Mouse (Mus musculus) adrenal gland (tissue): ENCODE results near the gene Rnf10.

Experiments used
- intact Hi-C: fragments of 180-260 bp; cut with DNase I; formaldehyde crosslinking; loops from one replicate; pipeline ENCODE4 v1.15.1; 2025
- long read RNA-seq, 2 experiments: library from polyadenylated mRNA; unstranded; transcript quantifications; one replicate each; pipeline ENCODE4 v2.0.0; 2020; ENCODE audit warnings: borderline replicate concordance in 1 of 2; ENCODE audit not compliant: insufficient replicate concordance in 1 of 2

Rnf10 gene
- long read RNA-seq, experiment 1, transcript Rnf10-201 (17 exons, 3,106 nt) = minor isoform, 8 of 97 reads
- long read RNA-seq, experiment 1, transcript Rnf10-202 (17 exons, 3,112 nt) = major isoform, 47 of 97 reads
- long read RNA-seq, experiment 1, partial matches to known transcripts = 29 of 97 reads
- long read RNA-seq, experiment 1, other reads (novel, unspliced or antisense) = 9 of 97 reads
- long read RNA-seq, experiment 2, transcript Rnf10-202 (17 exons, 3,112 nt) = major isoform, 29 of 78 reads
- long read RNA-seq, experiment 2, transcript Rnf10-201 (17 exons, 3,106 nt) = minor isoform, 5 of 78 reads
- long read RNA-seq, experiment 2, partial matches to known transcripts = 40 of 78 reads
- long read RNA-seq, experiment 2, other reads (novel, unspliced or antisense) = 3 of 78 reads

DNA sequence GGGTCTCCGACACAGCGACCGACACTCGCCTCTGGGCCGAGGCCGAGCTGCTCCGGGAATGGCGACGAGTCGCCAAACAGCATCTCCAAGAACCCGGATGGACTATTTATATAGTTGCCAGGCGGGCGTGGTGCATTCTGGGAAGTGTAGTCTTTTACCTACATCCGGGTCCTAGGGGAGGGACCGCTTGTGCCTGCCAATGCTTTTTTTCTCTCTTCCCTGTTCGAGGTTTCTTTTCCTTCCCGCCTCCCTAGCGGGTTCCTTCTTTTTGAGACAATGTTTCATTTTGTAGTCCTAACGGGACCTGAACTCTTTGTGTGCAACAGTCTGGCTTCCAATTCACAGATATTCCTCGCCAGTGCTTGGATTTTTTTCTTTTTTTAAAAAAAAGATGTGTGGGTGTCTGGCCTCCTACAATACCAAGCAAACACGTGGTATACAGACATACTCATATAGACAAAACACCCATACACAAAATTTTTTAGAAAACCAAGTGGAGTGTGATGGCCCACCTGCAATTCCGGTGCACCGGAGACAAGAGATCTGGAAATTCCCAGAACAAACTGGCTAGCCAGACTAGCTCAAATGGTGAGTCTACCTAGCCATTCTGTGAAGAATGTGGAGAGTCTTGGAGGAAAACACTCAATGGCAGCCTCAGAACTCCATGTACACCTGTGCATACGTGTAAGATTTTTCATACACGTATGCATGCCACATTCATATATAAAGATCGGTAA is at the start of gene Rnf10:
Rnf10 (minus strand) TSS at position 87 of the 737 bp plus-strand sequence.
- intact Hi-C loops = loop anchor here (5.0 kb wide), 1 partner anchor 36 kb away; the partner anchor contains the start of gene Pop5

DNA sequence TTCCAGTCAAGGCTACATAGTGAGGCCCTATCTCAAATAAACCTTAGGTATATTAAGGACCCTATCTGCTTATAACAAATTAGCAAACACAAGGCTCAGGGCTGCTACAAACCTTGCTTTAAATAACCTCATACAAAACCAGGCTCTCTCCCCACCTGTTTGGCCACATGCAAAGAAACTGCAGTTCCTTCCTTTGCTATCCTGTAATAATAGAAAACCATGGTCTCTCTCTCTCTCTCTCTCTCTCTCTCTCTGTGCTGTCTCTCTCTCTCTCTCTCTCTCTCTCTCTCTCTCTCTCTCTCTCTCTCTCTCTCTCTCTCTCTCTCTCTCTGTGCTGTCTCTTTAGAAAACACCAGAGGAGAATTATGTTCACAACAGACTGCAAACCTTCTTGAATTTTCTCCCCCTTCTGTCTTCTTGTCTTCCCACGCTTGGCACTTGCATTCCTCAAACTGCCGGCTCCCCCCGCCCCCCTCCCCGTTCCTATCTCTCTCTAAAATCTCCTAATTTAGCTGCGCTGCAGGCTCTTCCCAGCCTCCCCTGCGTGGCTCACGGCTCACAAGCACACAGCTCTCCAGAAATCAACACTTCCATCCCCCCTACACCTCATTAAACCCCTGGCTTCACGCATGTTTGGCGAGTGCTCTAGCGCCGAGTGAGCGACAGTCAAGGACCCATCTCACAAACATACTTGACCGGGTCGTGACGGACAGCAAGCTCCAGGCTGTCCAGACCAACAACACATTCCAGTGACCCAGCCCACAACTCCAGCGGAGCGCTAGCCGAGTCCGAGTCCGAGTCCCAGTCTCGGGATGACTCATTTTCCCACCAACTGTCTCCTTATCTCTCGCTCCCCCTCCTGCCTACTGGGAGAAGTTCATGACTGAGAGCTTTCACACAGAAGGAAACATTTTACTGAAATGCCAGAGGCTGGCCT is 46.6 kb upstream of the Rnf10 start:
- intact Hi-C loops = no loop called here

DNA sequence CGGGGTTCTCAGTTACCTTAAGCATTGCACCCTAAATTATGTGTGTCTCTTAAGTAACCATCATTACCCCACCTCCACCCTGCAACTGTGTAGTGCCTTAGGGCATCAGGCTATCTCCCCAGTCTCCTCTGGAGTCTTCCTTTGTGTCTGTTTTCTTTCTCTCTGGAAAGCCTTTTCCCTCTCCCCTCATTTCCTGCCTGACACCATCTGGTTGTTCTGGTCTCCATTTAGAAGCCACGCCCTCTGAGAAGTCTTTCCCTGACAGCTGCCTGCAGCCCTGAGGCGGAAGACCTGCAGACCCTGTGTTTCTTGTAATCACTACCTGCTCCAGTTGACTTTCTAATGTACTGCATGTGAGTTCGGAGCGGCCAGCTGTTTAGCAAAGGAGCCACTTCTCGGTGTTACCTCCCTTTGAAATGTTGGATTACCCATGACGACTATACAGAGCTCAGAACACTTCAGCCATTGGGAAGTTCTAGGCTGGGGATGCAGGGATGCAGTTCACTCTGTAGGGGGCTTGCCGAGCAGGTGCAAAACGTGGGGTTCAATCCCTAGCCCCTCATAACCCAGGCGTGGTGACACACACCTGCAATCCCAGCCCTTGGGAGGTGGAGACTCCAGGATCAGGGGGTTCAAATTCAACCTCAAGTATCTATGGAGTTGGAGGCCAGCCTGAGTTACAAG is 45.1 kb upstream of the Rnf10 start:
- intact Hi-C loops = no loop called here

DNA sequence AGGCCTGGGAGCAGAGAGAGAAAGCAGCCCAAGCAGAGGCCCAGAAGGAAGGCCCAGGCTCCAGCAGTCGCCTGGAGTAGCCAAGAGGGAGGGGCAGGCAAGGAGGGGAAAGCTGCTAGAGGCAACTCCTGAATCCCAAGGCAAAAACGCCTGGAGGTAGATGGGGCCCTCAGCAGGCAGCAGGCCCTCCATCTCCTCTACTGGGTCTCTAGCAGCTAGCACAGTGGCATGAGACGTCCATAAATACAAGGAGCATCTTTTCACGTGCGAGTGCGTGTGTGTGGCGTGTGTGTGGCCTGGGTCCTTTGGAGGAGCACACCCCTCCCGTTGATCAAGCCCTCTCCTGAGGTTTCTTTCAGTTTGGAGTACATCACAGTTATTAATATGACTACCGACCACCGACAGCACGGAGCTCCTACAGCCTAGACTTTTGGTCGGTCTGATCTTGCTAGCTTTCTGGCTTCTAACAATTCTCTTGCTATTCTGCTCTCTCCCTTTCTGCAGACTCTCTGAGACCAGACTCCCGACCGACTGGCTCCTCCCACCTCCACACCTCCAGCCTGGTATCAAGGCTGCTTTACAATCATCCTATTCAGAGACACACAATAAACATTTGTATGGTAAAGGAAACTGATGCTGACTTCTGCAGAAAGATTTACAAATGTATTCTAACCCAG is 44.4 kb upstream of the Rnf10 start:
- intact Hi-C loops = no loop called here

DNA sequence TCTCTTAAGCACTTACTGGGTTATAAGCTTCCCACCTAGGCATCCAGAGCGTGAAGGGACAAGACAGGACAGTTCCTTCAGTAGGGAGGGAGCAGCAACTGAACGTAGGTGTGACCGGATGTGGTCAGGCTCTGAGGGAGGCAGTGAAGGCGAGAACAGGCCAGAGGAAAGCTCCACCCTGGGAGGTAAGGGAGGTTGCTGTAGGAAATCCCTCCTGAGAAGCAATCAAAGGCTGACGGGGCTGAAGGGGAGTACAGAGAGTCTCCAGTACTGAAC is 40.9 kb upstream of the Rnf10 start:
- intact Hi-C loops = no loop called here

DNA sequence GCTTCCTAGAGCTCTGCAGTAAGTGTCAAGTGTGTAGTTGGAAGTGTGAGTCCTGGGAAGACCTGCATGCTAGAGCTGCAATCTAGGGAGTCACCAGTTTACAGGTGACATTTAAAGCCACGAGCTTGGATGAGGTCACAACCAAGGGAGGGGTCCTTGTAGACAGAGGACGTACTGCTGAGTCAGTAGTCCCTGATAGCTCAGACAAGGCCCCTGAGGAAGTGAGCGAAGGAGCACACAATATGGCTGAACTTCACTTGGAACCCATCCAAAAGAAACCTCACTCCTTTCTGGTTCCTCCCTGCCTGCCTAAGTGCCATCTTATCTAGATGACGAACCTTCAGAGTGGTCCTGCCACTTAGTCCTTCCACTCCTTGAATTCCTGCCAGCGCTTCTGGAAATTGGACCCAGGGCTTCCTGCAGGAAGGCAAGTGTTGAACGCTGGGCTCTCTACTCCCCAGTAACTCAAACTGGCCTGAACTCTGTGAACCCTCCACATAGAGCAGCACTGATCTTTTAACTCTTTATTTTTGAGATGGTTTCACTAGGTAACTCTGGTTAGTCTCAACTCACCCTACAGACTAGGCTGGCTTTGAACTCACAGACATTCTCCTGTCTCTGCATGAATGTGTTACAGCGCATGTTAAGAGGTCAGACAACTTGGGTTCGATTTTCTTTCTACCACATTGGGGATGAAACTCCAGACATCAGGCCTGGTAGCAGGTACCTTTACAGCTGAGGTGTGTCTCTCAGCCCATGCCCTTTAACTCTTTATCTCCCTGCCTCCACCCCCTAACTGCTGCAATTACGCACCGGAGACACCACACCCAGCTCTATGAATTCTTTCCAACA is 40.3 kb upstream of the Rnf10 start:
- intact Hi-C loops = no loop called here

DNA sequence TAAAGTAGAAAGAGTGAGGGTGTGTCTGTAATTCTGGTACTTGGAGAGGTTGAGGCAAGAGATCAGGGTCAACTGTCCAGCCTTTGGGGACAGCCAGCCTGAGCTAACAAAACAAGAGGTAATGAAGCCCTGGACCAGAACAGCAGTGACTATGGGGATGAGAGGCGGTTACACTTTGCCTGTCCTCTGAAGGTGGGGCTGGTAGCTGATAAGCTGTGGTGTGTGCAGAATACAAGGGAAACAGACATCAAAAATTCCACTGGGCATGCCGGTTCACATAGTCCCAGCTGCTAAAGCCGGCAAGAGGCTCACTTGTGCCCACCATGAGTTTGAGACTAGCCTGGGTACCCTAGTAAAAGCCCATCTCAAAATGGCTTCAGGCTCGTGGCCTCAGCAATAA is 39.7 kb upstream of the Rnf10 start:
- intact Hi-C loops = no loop called here

DNA sequence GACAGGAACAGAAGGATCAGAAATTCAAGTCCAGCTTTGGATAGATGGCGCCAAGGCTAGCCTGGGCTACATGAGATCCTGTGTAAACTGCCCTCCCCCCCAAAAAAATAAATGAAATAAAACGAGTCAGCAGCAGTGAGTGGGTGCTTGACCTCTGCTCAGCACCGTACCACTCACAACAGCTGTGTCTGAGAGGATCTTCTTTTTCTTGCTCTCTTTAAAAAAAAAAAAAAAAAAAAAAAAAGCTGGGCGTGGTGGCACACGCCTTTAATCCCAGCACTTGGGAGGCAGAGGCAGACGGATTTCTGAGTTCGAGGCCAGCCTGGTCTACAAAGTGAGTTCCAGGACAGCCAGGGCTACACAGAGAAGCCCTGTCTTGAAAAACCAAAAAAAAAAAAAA is 29.5 kb upstream of the Rnf10 start:
- intact Hi-C loops = loop anchor here (5.0 kb wide), 1 partner anchor 35 kb away; no protein-coding TSS in a partner anchor

DNA sequence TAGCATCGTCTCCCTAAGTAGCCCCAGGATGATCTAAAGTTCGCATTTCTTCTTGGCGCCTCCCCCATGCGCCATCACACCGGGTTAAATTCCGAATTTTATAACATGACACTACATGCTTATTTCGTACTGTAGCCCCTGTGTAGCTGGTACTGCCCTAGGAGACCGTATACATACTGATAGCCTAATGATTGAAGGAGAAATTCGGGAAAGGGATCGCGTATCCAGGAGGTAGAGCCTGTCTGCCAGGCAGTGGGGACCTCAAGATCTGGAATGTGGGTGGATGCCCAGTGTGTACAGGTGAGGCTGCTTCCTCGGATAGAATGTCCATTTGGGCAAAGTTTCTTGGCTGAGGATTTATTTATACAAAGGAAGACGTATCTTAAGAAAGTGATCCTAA is 28.9 kb upstream of the Rnf10 start:
- intact Hi-C loops = loop anchor here (5.0 kb wide), 1 partner anchor 36 kb away; no protein-coding TSS in a partner anchor

DNA sequence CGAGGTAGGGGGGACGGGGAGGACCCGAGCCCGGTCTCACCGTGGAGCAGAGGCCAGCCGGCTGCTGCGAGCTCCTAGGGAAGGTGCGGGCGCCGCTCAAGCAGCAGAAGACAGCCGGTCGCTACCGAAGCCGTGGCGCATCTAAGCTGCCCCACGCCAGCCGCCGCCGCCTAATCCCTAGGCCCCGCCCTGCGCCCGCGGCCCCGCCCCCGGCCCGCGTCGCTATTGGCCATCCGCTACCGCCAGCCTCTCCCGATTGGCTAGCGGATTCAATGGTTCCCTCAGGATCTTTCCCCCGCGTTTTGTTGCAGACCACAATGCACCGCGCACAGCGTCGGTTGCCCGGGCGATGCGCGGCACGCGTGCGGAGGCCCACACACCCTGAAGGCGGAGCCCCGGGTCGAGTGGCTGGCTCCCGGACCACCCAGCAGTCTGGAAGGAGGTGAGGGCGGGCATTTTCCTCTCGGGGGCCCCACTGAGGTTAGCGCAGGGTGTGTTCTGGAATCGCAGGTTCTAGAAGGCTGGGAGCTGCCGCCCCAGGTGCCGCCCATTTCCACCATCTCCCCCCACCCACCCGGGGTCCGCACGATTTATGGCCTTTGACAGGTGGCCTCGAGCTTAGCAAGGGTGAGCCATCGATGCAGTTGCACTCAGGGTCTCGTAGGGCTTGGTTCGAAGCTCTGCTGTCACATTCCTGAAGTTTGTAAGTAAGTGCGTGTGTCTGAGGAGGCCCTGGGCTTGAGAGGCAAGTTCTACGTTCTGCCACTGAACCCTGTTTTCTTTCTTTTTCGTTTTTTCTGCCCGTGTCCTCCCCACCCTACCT is 28.3 kb upstream of the Rnf10 start, which contains the start of gene Dynll1:
Dynll1 (minus strand) TSS at position 208 of the 823 bp plus-strand sequence.
- intact Hi-C loops = loop anchor here (5.0 kb wide), 1 partner anchor 36 kb away; no protein-coding TSS in a partner anchor

DNA sequence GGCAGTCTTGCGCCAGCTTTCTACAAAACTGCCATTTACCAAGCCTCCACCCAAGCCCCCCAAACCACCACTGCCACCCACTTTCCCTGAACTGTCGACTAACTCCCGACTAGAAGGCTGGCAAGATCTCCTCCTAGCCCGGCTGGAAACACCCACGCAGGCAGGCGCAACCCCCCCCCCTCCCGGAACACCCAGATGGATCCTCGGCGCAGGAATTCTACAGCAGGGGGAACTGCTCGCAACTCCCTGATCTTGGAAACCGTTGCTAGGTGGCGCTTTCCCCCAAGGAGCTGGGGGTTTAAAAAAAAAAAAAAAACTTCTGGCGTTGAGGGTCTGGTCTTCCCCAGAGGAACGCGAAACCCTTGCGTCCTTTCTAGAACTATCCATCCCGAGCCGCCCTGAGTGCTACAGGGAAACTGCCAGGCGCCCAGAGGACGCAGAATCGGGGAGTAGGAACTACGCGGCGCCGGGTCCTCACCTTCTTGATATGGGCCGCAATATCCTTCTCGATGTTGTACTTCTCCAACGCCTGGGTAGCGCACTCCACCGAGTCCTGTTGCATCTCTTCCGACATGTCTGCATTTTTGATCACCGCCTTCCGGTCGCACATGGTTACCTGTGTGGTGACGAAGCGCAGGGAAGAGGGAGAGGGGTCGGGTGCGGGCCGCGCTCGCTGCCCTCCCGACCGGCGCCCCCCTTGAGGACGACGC is 27.5 kb upstream of the Rnf10 start:
- intact Hi-C loops = loop anchor here (5.0 kb wide), 1 partner anchor 37 kb away; no protein-coding TSS in a partner anchor

DNA sequence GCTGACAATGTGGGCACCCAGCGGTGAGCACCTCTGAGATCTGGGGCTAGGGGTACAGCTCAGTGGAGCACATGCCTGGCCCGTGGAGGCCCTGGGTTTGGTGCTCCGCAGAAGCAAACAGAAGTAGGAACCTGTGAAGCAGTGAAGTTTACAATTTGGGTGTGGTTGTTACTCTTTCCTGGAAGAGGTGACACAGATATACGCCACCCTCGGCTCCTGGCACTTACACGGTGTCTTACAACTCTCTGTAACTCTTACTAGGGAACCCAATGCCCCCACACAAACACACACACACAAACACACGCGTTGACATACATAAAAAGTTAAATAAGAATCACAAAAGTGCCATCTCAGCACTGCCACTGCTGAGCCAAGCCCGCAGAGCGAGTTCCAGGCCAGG is 23.6 kb upstream of the Rnf10 start:
- intact Hi-C loops = no loop called here

DNA sequence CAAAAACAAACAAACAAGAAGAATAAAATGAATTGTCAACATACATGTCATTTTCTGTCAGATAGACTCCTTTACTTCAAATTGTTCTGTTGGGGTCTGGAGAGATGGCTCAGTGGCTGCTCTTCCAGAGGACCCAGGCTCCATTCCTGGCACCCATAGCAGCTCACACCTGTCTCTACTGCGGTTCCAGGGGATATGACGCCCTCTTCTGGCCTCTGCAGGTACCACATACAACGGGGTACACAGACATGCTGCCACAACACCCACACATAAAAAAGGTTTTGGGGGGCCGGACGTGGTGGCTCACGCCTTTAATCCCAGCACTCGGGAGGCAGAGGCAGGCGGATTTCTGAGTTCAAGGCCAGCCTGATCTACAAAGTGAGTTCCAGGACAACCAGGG is 21.5 kb upstream of the Rnf10 start:
- intact Hi-C loops = no loop called here

DNA sequence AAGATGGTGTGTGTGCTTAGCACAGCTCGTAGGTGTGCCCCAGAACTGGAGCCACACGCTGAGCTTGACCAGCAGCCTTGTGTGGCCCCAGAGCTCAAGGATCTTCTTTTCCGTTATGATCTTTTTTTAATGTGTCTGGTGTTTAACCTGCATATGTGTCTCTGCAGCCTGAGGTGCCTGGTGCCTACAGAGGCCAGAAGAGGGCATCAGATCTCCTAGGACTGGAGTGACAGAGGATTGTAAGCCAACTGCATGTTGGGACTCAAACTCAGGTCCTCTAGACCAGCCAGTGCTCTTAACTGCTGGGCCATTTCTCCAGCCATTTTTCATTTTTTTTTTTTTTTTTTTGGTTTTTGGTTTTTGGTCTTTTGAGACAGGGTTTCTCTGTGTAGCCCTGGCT is 12.0 kb upstream of the Rnf10 start:
- intact Hi-C loops = loop anchor here (5.0 kb wide), 1 partner anchor 58 kb away; the partner anchor contains the start of genes Gatc and Triap1

DNA sequence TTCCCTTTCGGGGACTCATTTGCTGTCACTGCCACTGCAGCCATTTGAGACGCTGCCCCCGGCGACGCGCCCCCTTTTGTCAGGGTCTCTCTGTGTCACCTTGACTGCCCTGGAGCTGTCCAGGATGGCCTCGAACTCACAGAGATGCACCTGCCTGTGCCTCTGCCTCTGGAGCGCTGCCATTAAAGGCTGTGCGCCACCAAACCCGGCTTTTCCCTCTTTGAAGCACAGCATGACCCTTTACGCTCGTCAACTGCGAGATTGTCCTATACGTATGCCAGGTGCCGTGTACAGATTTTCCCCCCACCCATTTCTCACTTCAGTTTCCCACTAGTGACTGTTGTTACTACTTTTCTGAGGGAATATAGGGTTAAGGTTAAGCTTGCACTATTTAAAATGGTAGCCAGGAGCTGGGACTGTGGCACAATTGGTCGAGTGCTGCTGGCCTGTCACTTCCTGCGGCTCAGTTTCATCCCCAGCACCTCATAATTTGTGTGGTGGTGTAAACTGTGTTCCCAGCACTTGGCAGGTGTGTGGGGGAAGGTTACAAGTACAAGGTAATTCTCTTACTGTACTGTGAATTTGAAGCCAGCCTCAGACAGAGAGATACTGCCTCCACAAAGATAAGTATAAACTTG is 7.5 kb upstream of the Rnf10 start:
- intact Hi-C loops = loop anchor here (5.0 kb wide), 1 partner anchor 62 kb away; the partner anchor contains the start of genes Gatc and Triap1

DNA sequence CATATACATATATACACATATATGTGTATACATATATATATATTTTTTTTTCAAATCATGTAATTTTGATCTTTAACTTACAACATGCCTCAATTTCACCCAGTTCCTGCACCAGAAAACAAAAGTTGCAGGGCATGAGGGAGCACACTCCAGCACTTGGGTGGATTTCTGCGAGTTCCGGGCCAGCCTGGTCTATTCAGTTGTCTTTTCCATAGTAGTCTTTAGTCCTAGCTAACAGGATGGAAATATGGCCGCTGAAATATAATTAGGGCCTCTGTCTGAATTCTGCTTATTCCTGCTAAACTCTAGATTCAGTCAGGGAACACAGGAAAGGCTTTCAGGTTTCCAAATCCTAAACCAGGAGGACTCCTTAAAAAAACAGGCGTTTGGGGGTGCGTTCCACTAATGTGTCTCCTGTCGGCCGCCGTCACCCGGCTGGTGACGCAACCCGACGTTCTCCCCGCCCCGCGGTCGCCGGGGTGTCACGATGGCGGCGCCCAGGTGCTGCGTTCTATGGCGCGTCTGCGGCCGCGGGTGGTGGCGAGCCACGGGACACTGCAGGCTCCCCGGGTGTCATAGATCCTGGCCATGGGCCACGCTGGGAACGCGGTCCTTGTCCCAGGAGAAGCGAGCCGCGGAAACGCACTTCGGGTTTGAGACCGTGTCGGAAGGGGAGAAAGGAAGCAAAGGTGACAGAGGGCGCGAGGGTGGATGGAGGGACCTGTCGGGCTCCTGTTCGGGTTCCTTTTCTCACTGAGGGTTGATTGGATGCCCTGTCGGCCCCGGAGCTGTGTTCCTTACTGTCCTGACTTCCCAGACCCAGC is 6.7 kb upstream of the Rnf10 start, which contains the start of gene Coq5:
Coq5 (plus strand) TSS at position 441 of the 824 bp plus-strand sequence.
- intact Hi-C loops = loop anchor here (5.0 kb wide), 1 partner anchor 63 kb away; the partner anchor contains the start of genes Gatc and Triap1
